Mouse (Mus musculus) heart, postnatal 0 days (tissue): ENCODE data around the gene Srpk2. TPM values are rescaled to one million over a fixed set of nuclear protein-coding genes. Genes with fewer than 3 reads are reported as not detected.
A peak's percentile ranks its signal among the peaks of the same experiment; 100 is the strongest.
"Not testable (repeated sequence)": the region's sequence is repeated elsewhere in the genome, so short reads cannot be mapped to it uniquely, and the experiment has no call there.

Experiments
- ATAC-seq: fragments of 200-750 bp; cut with Nextera tagmentation; 2 replicates; pipeline ENCODE4 v1.8.0; 2017; ENCODE audit warnings: low read depth, moderate number of reproducible peaks, moderate library complexity; ENCODE audit not compliant: insufficient read depth
- DNase-seq: peaks from one replicate; pipeline ENCODE4 v3.0.0-alpha.2; 2016; ENCODE audit warnings: low spot score
- H3K27ac ChIP-seq: fragments of 300-500 bp; sonication (generic); 2 replicates; pipeline ENCODE4 v1.5.1; 2014; ENCODE audit warnings: low read depth, mild to moderate bottlenecking
- H3K27me3 ChIP-seq: fragments of 300-500 bp; sonication (generic); 2 replicates; pipeline ENCODE4 v1.6.1; 2014; ENCODE audit warnings: low read length, mixed read lengths; ENCODE audit not compliant: control insufficient read depth, insufficient read depth
- H3K36me3 ChIP-seq: fragments of 300-500 bp; sonication (generic); replicated peaks from 2 replicates; pipeline ENCODE4 v1.6.1; 2014; ENCODE audit warnings: low read length, mixed read lengths; ENCODE audit not compliant: control insufficient read depth, insufficient read depth
- H3K4me1 ChIP-seq: fragments of 300-500 bp; sonication (generic); 2 replicates; pipeline ENCODE4 v1.6.1; 2014; ENCODE audit warnings: antibody characterized with exemption; ENCODE audit not compliant: control insufficient read depth, insufficient read depth
- H3K4me2 ChIP-seq: fragments of 300-500 bp; sonication (generic); 2 replicates; pipeline ENCODE4 v1.6.1; 2014; ENCODE audit warnings: low read depth, mild to moderate bottlenecking, low read length, moderate library complexity
- H3K4me3 ChIP-seq: fragments of 300-500 bp; sonication (generic); 2 replicates; pipeline ENCODE4 v1.5.1; 2014; ENCODE audit warnings: low read depth, low read length
- H3K9ac ChIP-seq: fragments of 300-500 bp; sonication (generic); replicated peaks from 2 replicates; pipeline ENCODE4 v1.6.1; 2014; ENCODE audit warnings: low read depth, low read length, mixed read lengths
- H3K9me3 ChIP-seq: fragments of 300-500 bp; sonication (generic); replicated peaks from 2 replicates; pipeline ENCODE4 v1.6.1; 2016; ENCODE audit warnings: low read length; ENCODE audit not compliant: control insufficient read depth
- CTCF ChIP-seq: IDR thresholded peaks from 2 replicates; pipeline ENCODE4 v1.5.1; 2016; ENCODE audit warnings: antibody characterized with exemption, control low read depth, low read depth
- EP300 ChIP-seq: IDR thresholded peaks from 2 replicates; pipeline ENCODE4 v1.6.1; 2016; ENCODE audit warnings: antibody characterized with exemption, low read depth
- whole genome bisulfite sequencing: fragments of 180-500 bp; shearing (Covaris S2); extraction: QIAGEN DNeasy Blood & Tissue Kit; methylation state at CpG from one replicate; pipeline ENCODE4 v1.1.7; 2014; 5-methylcytosine and 5-hydroxymethylcytosine counted together
- polyA plus RNA-seq: library from polyadenylated mRNA; unstranded; fragments of >200 nt; fragmentation: Nextera tagmentation; extraction: Ambion mirVana; gene quantifications from 2 replicates; pipeline ENCODE4 v1.2.1, GENCODE M21; 2015
- total RNA-seq: library from RNA; depleted of rRNA; stranded (reverse); fragments of >200 nt; gene quantifications from 2 replicates; pipeline ENCODE4 v1.2.3, GENCODE M21; 2014; ENCODE audit warnings: low replicate concordance

The Srpk2 gene
- total and polyA plus RNA-seq, 2 experiments from 2014 or later = 14.7 to 52.9 TPM

DNA sequence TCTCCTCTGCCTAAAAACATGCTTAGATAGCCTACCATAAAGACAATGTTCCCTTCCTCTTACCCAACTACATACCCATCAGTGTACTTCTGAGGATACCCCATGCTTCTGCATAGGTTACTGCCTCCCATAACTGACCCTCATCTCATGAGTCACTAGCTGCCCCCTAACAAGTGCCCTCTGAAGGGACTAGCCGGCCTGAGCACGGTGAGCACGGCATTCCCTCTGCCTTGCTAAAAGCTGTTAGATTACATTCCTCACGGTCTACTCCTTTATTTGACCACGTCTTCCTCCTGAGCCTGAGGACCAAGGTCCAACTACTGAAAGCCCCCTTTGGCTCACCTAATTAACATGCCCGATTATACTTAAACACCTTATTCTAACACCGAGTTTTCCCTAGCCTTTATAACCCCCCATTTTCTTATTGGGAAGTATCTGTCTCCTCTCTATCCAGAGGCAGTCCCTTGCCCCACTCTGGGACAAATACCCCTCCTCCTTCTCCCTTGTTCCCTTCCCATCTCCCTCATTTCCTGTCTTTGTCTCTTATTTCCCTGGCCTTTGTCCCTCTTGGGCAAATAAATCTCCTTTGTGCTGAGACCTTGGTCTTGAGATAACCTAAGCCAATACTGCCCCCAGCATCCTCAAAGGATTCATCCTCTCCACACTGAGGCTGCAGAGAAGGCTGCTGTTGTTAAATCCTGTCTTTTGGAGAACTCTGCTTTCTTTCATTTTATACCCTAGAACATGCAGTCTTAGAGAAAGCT is 128.2 kb downstream of the Srpk2 start:
- H3K4me3 ChIP-seq = no peak overlapping the region
- H3K4me2 ChIP-seq = no peak overlapping the region
- peaks cover 21% of the 10 kb centered on the region for H3K4me1 ChIP-seq
- no peaks in the 10 kb centered on the region for H3K9me3 ChIP-seq
- no peak overlapping the region for H3K27ac ChIP-seq
- no peak overlapping the region for H3K9ac ChIP-seq
- DNase-seq = no peak
- 43% methylated on average over 7 of the region's 7 CpGs for WGBS
- TF ChIP-seq CTCF (no peak), EP300 (no peak)
- no peaks in the 10 kb centered on the region for H3K27me3 ChIP-seq
- ATAC-seq = no peak
- peaks cover 12% of the 10 kb centered on the region for H3K36me3 ChIP-seq

GRCm38 (mm10) chr5:23553338-23553737 is 131.1 kb downstream of the Srpk2 start:
- not testable (repeated sequence) for H3K27me3 ChIP-seq, H3K4me3 ChIP-seq, H3K27ac ChIP-seq, ATAC-seq, H3K9me3 ChIP-seq, DNase-seq, H3K4me2 ChIP-seq, H3K9ac ChIP-seq, H3K36me3 ChIP-seq
- H3K4me1 ChIP-seq = peaks cover 21% of the 10 kb centered on the region
- 29% methylated on average over 3 of the region's 3 CpGs for WGBS

GRCm38 (mm10) chr5:23551687-23552086 is 132.7 kb downstream of the Srpk2 start:
- ATAC-seq (peak; percentile 92), DNase-seq (peak; percentile 78)
- 41% methylated on average over 5 of the region's 5 CpGs for WGBS
- Histone ChIP-seq H3K4me2 (no peak overlapping the region), H3K27ac (no peak overlapping the region), H3K4me3 (no peak overlapping the region), H3K27me3 (no peaks in the 10 kb centered on the region), H3K4me1 (peaks cover 21% of the 10 kb centered on the region), H3K9me3 (no peaks in the 10 kb centered on the region), H3K36me3 (peaks cover 2% of the 10 kb centered on the region), H3K9ac (no peak overlapping the region)
- TF ChIP-seq EP300 (no peak), CTCF (no peak)

DNA sequence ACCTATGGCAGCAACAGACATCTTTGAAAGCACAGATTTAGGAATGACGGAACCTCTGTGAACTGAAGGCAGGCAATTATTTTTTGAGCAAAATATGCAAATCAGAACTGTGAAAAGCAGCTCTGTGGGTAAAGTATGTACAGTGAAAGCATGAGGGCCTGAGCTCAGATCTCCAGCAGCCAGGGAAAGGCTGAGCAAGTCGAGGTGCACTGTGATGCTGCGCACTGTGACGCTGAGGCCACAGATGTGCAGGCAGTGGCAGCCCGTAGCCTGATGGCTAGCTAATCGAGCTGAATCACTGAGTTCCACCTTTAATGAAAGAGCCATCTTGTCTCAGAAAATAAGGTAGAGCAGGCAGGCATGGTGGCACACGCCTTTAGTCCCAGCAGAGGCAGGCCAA is 148.7 kb downstream of the Srpk2 start:
- H3K4me1 ChIP-seq = no peaks in the 10 kb centered on the region; the same call in 1 of the 2 replicates
- TF ChIP-seq EP300 (no peak), CTCF (no peak)
- no peak overlapping the region for H3K9ac ChIP-seq
- ATAC-seq = no peak
- peaks cover 38% of the 10 kb centered on the region for H3K36me3 ChIP-seq
- 92% methylated on average over 7 of the region's 7 CpGs for WGBS
- no peak overlapping the region for H3K4me3 ChIP-seq
- H3K9me3 ChIP-seq = no peaks in the 10 kb centered on the region
- H3K4me2 ChIP-seq = no peak overlapping the region
- H3K27me3 ChIP-seq = no peaks in the 10 kb centered on the region
- no peak overlapping the region for H3K27ac ChIP-seq
- no peak for DNase-seq

DNA sequence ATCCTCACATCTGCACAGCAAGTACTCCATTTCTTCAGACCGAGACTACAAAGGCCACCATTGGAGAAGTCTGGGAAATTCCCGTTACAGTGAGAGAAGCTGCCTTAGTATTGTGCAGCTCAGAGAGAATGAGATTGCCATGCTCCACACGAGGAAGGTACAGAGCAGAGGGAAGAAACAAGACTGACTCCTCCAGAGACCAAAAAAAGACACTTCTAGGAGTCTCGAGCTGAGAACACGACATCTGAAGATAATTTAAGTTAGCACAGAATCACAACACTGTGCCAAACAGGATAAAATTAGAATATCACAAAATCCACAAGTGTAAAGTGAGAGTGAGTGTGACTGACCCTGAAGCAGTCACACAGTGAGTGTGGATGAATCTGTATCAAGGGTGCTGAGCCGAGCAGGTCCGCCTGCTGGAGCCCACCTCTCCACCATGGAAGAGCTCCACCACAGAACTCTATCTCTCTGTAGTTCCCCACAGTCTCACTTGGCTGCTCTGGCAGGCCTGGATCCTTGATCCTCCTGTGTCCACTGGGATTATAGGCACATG is 152.8 kb downstream of the Srpk2 start:
- 67% methylated on average over 7 of the region's 7 CpGs for WGBS
- no peaks in the 10 kb centered on the region for H3K27me3 ChIP-seq
- DNase-seq (no peak), ATAC-seq (no peak)
- TF ChIP-seq CTCF = no peak
- TF ChIP-seq EP300 = no peak
- no peak overlapping the region for H3K27ac ChIP-seq
- H3K9ac ChIP-seq = no peak overlapping the region
- H3K4me3 ChIP-seq = no peak overlapping the region
- no peaks in the 10 kb centered on the region; the same call in none of the 2 replicates for H3K4me1 ChIP-seq
- peaks cover 22% of the 10 kb centered on the region; the same call in 1 of the 2 replicates for H3K36me3 ChIP-seq
- no peak overlapping the region for H3K4me2 ChIP-seq
- no peaks in the 10 kb centered on the region for H3K9me3 ChIP-seq
